Mouse (Mus musculus) c-Kit-negative CD71-positive TER-119-positive erythroid progenitor cells, embryonic 14.5 days (primary cell): Measurements from ENCODE around the gene Chd5.

Experiments used
- DNase-seq: peaks from one replicate; pipeline ENCODE4 v3.0.0-alpha.2; 2013; ENCODE audit warnings: low read depth, low spot score

Chd5 gene

DNA sequence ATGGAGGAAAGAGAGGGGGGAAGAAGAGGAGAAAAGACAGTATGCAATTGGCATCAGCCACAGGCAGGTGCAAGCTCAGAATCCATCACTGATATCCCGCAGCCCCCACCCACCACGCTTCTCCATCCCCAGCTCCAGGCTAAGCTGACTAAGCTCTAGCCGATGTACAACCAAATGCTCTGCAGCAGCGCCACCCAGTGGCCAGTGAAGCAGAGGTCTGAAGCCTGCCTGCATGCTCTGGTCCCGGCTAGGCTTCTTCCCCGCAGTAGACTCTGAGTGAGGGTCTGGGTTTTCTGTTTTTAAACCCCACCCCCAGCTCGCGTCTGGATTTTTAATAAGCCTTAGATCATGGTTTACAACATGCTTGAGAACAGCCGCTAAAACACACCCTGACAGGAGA, 96.4 kb downstream of the Chd5 start:
- DNase-seq: peak; percentile 28

DNA sequence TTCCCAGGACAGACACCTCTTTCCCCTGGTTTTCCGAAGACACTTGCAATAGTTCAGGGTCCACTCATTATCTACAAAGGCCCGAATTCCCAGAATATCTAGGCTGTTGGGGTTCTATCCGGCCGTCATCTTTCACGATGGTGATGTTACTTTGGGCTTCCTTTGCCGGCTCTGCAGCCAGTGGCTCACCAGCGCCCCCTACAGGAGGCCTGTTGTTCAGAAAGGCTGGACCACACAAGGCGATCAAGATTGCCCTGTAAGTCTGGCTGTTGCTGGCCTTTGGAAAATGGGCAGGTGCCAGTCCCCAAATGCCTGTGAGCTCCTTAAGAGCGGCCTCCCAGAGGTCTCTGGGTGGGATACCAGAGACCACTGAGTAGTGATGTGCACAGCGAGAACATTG, 96.8 kb downstream of the Chd5 start:
- DNase-seq: peak; percentile 19
